Mouse (Mus musculus) megakaryocyte, embryonic 14.5 days (primary cell): Measurements from ENCODE around the gene Rtn3. TPM values are rescaled to one million over a fixed set of nuclear protein-coding genes. Genes with fewer than 3 reads are reported as not detected.
A peak's percentile ranks its signal among the peaks of the same experiment; 100 is the strongest.

ENCODE experiments used
- H3K27me3 ChIP-seq: replicated peaks from 2 replicates; pipeline ENCODE3; 2012; ENCODE audit warnings: inconsistent platforms
- H3K36me3 ChIP-seq: replicated peaks from 2 replicates; pipeline ENCODE3; 2012; ENCODE audit warnings: low read length, inconsistent platforms, mixed read lengths
- H3K4me1 ChIP-seq: 2 replicates; pipeline ENCODE4 v1.6.1; 2012; ENCODE audit warnings: inconsistent platforms
- H3K4me3 ChIP-seq: replicated peaks from 2 replicates; pipeline ENCODE3; 2012; ENCODE audit warnings: moderate library complexity, mild to moderate bottlenecking, inconsistent platforms
- H3K9me3 ChIP-seq: 2 replicates; pipeline ENCODE4 v1.6.1; 2012; ENCODE audit warnings: inconsistent platforms
- FLI1 ChIP-seq: IDR thresholded peaks from 2 replicates; pipeline ENCODE4 v1.6.1; 2012; ENCODE audit warnings: low read length, inconsistent platforms, mixed read lengths
- GATA1 ChIP-seq: IDR thresholded peaks from 3 replicates; pipeline ENCODE4 v1.6.1; 2012; ENCODE audit warnings: mixed read lengths, low read length, inconsistent platforms, borderline replicate concordance
- polyA plus RNA-seq: library from polyadenylated mRNA; stranded (reverse); fragments of >175 nt; gene quantifications from 2 replicates; pipeline ENCODE4 v1.2.3, GENCODE M21; 2012; ENCODE audit warnings: low replicate concordance; ENCODE audit not compliant: insufficient read depth

Gene Rtn3
- polyA plus RNA-seq, 1 experiment = 59.9 TPM

DNA sequence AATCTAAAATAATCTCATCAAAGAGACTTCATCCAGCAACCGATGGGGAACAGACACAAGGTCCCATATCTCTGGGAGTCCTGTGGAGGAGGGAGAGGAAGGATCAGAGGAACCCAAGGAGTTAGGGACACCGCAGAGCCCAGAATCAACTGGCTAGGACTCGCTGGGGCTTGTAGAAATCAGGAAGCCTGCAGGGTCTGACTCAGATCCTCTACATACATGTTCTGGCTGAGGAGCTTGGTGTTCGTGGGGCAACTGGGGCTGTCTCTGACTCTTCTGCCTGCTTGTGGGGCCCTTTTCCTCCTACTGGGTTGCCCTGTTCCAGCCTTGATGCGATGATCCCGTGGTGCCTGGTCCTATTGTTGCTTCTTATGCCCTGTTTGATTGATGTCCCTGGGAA, 8.9 kb upstream of the Rtn3 start:
- Histone ChIP-seq H3K4me3 (no peak overlapping the region), H3K36me3 (no peaks in the 10 kb centered on the region), H3K9me3 (no peaks in the 10 kb centered on the region), H3K4me1 (peaks cover 40% of the 10 kb centered on the region), H3K27me3 (no peaks in the 10 kb centered on the region)
- no peak for TF ChIP-seq FLI1
- no peak for TF ChIP-seq GATA1

- no peak for TF ChIP-seq GATA1
- no peak for TF ChIP-seq FLI1
- Histone ChIP-seq H3K27me3 (no peaks in the 10 kb centered on the region), H3K4me1 (peaks cover 35% of the 10 kb centered on the region), H3K4me3 (no peak overlapping the region), H3K9me3 (no peaks in the 10 kb centered on the region), H3K36me3 (no peaks in the 10 kb centered on the region)
Observed at GRCm38 (mm10) chr19:7487680-7488079, 4.6 kb upstream of the Rtn3 start.

- no peaks in the 10 kb centered on the region for H3K27me3 ChIP-seq
- peak overlapping the region; percentile 98 for H3K4me3 ChIP-seq
- H3K36me3 ChIP-seq = peaks cover 6% of the 10 kb centered on the region
- TF ChIP-seq GATA1 = no peak
- no peak for TF ChIP-seq FLI1
- peaks cover 38% of the 10 kb centered on the region for H3K4me1 ChIP-seq
- H3K9me3 ChIP-seq = no peaks in the 10 kb centered on the region
Observed at GRCm38 (mm10) chr19:7484076-7484475, 995 bp upstream of the Rtn3 start.

DNA sequence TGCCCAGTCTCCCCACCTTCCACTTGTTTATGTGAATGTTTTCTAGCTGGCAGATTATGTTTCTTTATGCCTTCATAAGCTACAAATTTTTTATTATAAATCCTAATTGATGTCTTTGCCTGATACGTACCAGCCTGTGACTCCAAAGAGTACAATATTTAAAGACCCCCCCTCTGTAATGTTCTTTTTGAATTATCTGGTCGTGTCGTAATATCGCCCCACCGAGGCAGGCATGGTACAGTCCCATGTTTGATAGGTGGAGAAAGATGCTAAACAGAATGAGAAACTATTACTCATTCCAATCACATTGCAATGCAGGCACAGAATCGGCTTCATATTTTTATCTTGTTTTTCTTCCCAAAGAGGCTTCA, 416 bp upstream of the Rtn3 start:
- Histone ChIP-seq H3K4me1 (peaks cover 41% of the 10 kb centered on the region), H3K27me3 (no peaks in the 10 kb centered on the region), H3K4me3 (peak overlapping the region; percentile 98), H3K36me3 (peaks cover 8% of the 10 kb centered on the region), H3K9me3 (no peaks in the 10 kb centered on the region)
- TF ChIP-seq FLI1 = no peak
- no peak for TF ChIP-seq GATA1

- peak overlapping the region; percentile 98 for H3K4me3 ChIP-seq
- H3K27me3 ChIP-seq = no peaks in the 10 kb centered on the region
- H3K4me1 ChIP-seq = peaks cover 44% of the 10 kb centered on the region
- TF ChIP-seq FLI1 = no peak
- no peak for TF ChIP-seq GATA1
- H3K36me3 ChIP-seq = peaks cover 20% of the 10 kb centered on the region
- no peaks in the 10 kb centered on the region for H3K9me3 ChIP-seq
Observed at GRCm38 (mm10) chr19:7482266-7482598, 849 bp downstream of the Rtn3 start.

DNA sequence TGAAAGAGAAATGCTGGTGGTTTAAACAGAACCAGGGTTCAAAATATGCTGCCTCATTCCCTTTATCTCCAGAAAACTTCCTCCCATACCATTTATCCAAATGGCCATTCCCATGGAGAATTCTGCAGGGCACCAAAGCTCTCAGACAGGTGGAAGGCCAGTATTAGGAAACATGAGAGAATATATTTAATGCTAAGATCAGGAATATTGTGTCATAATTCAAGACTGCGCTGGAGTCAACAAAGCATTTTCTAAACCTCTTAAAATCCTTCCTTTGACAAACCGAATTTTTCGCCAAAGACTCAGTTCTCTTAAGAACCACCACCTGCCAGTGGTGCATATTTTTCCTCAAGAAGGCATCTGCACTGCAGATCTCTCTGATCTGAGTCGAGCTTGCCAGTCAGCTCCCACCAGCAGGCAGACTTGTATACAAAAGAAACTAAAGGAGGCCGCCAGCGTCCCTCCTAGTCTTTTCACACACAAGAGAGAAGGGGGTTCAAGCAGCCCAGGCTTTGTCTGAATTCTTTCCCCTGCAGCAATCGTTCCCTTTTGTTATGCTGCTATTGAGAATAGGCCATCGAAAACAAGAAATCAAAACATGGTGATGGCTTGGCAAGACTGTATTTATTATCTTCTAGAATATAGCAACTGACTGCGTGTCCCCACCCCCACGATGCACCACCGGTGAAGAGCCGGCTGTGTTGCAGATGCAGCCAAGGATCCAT, 1.4 kb downstream of the Rtn3 start:
- Histone ChIP-seq H3K27me3 (no peaks in the 10 kb centered on the region), H3K4me3 (peak overlapping the region; percentile 98), H3K9me3 (no peaks in the 10 kb centered on the region), H3K36me3 (peaks cover 25% of the 10 kb centered on the region), H3K4me1 (peaks cover 49% of the 10 kb centered on the region)
- TF ChIP-seq FLI1 (no peak), GATA1 (no peak)

DNA sequence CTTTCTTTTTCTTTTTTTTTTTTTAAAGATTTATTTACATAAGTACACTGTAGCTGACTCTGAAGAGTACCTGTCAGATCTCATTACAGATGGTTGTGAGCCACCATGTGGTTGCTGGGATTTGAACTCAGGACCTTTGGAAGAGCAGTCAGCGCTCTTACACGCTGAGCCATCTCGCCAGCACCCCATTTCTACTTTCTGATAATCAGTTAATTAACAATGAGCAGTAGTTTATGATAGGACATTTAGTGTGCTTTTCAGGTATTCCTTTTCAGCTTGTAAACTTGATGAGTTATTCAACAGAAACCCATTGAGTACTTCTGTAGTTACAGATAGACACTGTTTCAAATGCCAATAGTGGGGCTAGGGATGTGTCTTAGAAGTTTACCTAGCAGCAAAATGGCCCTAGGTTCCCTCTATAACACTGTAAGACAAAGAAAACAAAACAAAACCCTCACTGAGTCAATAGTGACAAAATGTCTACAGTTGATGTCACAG, 3.3 kb downstream of the Rtn3 start:
- peaks cover 38% of the 10 kb centered on the region for H3K36me3 ChIP-seq
- H3K27me3 ChIP-seq = no peaks in the 10 kb centered on the region
- H3K9me3 ChIP-seq = no peaks in the 10 kb centered on the region
- no peak overlapping the region for H3K4me3 ChIP-seq
- H3K4me1 ChIP-seq = peaks cover 46% of the 10 kb centered on the region
- no peak for TF ChIP-seq FLI1
- TF ChIP-seq GATA1 = no peak

DNA sequence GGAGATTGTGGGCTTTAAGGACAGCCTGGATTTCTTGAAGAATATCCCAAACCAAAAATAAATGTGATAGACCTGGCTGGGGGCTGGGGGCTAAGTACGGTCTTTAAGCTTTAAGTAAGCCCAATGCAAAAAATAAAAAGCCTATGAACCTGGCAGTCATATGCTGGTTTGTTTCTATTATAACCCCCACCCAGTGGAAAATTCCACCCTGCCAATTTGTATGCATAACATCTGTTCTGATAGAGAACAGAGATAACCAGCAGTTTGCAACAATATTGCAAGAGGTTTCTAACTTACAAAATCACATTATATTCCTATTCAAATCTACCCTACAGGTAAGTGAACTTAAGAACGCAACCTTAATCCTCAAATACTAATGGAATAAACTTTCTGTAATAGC, 12.4 kb downstream of the Rtn3 start:
- no peak for TF ChIP-seq GATA1
- TF ChIP-seq FLI1 = no peak
- Histone ChIP-seq H3K9me3 (no peaks in the 10 kb centered on the region), H3K4me1 (peaks cover 22% of the 10 kb centered on the region; the same call in 1 of the 2 replicates), H3K27me3 (no peaks in the 10 kb centered on the region), H3K4me3 (no peak overlapping the region), H3K36me3 (peaks cover 82% of the 10 kb centered on the region)

- no peaks in the 10 kb centered on the region for H3K27me3 ChIP-seq
- peaks cover 33% of the 10 kb centered on the region; the same call in 1 of the 2 replicates for H3K4me1 ChIP-seq
- H3K4me3 ChIP-seq = no peak overlapping the region
- peaks cover 70% of the 10 kb centered on the region for H3K36me3 ChIP-seq
- no peak for TF ChIP-seq GATA1
- H3K9me3 ChIP-seq = no peaks in the 10 kb centered on the region
Observed at GRCm38 (mm10) chr19:7467915-7468314, 15.2 kb downstream of the Rtn3 start.

- Histone ChIP-seq H3K27me3 (no peaks in the 10 kb centered on the region), H3K4me3 (no peak overlapping the region), H3K4me1 (peaks cover 26% of the 10 kb centered on the region), H3K9me3 (no peaks in the 10 kb centered on the region), H3K36me3 (peaks cover 58% of the 10 kb centered on the region)
- TF ChIP-seq FLI1 = no peak
- TF ChIP-seq GATA1 = no peak
Observed at GRCm38 (mm10) chr19:7459370-7459769, 23.7 kb downstream of the Rtn3 start.
